Mouse (Mus musculus): ENCODE data around the gene Avil. TPM values are rescaled to one million over a fixed set of nuclear protein-coding genes. Genes with fewer than 3 reads are reported as not detected.

Gene Avil
- total RNA-seq, 1 experiment from 2014 or later, result not detected

Other genes with a start within 250 kb of the Avil start
- gene Atp23, start 99.4 kb upstream of the Avil start, total RNA-seq (2017), result 8.4 and 11.3 TPM in 2 replicates
- gene Ctdsp2, start 22.0 kb upstream of the Avil start, total RNA-seq (2017), result 33.9 and 42.8 TPM in 2 replicates
- 40.2 and 42.3 TPM in 2 replicates for gene Tsfm, start 30.1 kb downstream of the Avil start, total RNA-seq (2017)
- 27.4 and 28.0 TPM in 2 replicates for gene Mettl1, start 40.7 kb downstream of the Avil start, total RNA-seq (2017)
- gene Eef1akmt3, start 40.8 kb downstream of the Avil start, total RNA-seq (2017), result not detected in 2 replicates
- gene Cyp27b1, start 47.5 kb downstream of the Avil start, total RNA-seq (2017), result 0.14 TPM in 1 of 2 replicates, not detected in the other
- gene March9, start 59.5 kb downstream of the Avil start, total RNA-seq (2017), result 0.23 TPM in 1 of 2 replicates, not detected in the other
- gene Cdk4, start 62.8 kb downstream of the Avil start, total RNA-seq (2017), result 723 and 923 TPM in 2 replicates
- gene Tspan31, start 69.6 kb downstream of the Avil start, total RNA-seq (2017), result 49.9 and 62.2 TPM in 2 replicates
- gene Agap2, start 74.6 kb downstream of the Avil start, total RNA-seq (2017), result 40.8 and 56.1 TPM in 2 replicates
- 159 TPM in 2 replicates for gene Os9, start 120.4 kb downstream of the Avil start, total RNA-seq (2017)
- 56.5 TPM in 2 replicates for gene B4galnt1, start 164.5 kb downstream of the Avil start, total RNA-seq (2017)
- 0.78 and 1.0 TPM in 2 replicates for gene Slc26a10, start 179.9 kb downstream of the Avil start, total RNA-seq (2017)
- 9.7 and 16.4 TPM in 2 replicates for gene Arhgef25, start 189.4 kb downstream of the Avil start, total RNA-seq (2017)
- gene Dtx3, start 195.0 kb downstream of the Avil start, total RNA-seq (2017), result 29.7 and 36.7 TPM in 2 replicates
- 15.7 and 18.7 TPM in 2 replicates for gene Pip4k2c, start 210.9 kb downstream of the Avil start, total RNA-seq (2017)